Mouse (Mus musculus) heart, embryonic 15.5 days (tissue): ENCODE data around the gene Cabp4. TPM values are rescaled to one million over a fixed set of nuclear protein-coding genes. Genes with fewer than 3 reads are reported as not detected.

Source experiments
- ATAC-seq: fragments of 200-750 bp; cut with Nextera tagmentation; replicated peaks from 2 replicates; pipeline ENCODE4 v1.8.0; 2017; ENCODE audit warnings: low read depth, moderate TSS enrichment; ENCODE audit not compliant: insufficient number of reproducible peaks, insufficient read depth, low FRiP score
- H3K27ac ChIP-seq: fragments of 300-500 bp; sonication (generic); 2 replicates; pipeline ENCODE4 v1.5.1; 2015; ENCODE audit warnings: mild to moderate bottlenecking, inconsistent platforms
- H3K27me3 ChIP-seq: fragments of 300-500 bp; sonication (generic); 2 replicates; pipeline ENCODE4 v1.6.1; 2015; ENCODE audit warnings: inconsistent platforms
- H3K36me3 ChIP-seq: fragments of 300-500 bp; sonication (generic); 2 replicates; pipeline ENCODE4 v1.6.1; 2015; ENCODE audit warnings: mild to moderate bottlenecking, inconsistent platforms
- H3K4me1 ChIP-seq: fragments of 300-500 bp; sonication (generic); replicated peaks from 2 replicates; pipeline ENCODE4 v1.6.1; 2015; ENCODE audit warnings: inconsistent platforms
- H3K4me2 ChIP-seq: fragments of 300-500 bp; sonication (generic); 2 replicates; pipeline ENCODE4 v1.6.1; 2015; ENCODE audit warnings: inconsistent platforms, mild to moderate bottlenecking, moderate library complexity
- H3K4me3 ChIP-seq: fragments of 300-500 bp; sonication (generic); 2 replicates; pipeline ENCODE4 v1.5.1; 2015; ENCODE audit warnings: mild to moderate bottlenecking, inconsistent platforms
- H3K9ac ChIP-seq: fragments of 300-500 bp; sonication (generic); 2 replicates; pipeline ENCODE4 v1.6.1; 2015; ENCODE audit warnings: mild to moderate bottlenecking, inconsistent platforms
- H3K9me3 ChIP-seq: fragments of 300-500 bp; sonication (generic); replicated peaks from 2 replicates; pipeline ENCODE4 v1.6.1; 2016; ENCODE audit warnings: inconsistent platforms
- WGBS: fragments of 180-500 bp; shearing (Covaris S2); methylation state at CpG from one replicate; pipeline ENCODE4 v1.1.7; 2015; ENCODE audit warnings: mixed read lengths; 5-methylcytosine and 5-hydroxymethylcytosine counted together
- polyA plus RNA-seq: library from polyadenylated mRNA; unstranded; fragments of >200 nt; fragmentation: Nextera tagmentation; extraction: Ambion mirVana; gene quantifications from 2 replicates; pipeline ENCODE4 v1.2.1, GENCODE M21; 2015

Gene Cabp4
- polyA plus RNA-seq, 1 experiment from 2014 or later, result not detected

DNA sequence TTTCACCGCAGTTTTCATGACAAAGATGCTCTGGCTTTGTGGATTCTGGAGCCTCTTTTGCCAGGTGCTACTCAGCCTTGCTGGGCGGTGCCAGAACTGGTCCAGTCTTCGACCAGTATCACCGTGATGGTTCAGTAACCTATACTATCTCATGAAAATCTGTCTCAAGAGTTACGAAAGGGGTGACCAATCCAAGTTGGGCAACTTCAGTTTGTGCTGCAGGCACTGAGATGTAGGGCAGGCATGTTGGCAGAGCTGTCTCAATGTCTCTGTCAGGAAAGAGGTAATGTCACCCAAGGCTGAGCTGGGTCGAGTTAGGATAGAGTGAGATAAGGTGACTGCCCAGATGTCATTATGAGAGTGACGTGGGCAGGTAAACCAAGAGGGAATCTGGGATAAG, 36.6 kb upstream of the Cabp4 start:
- Histone ChIP-seq H3K4me1 (peaks cover 16% of the 10 kb centered on the region), H3K27me3 (no peaks in the 10 kb centered on the region), H3K4me3 (no peak overlapping the region), H3K27ac (no peak overlapping the region), H3K9ac (no peak overlapping the region), H3K4me2 (no peak overlapping the region), H3K9me3 (no peaks in the 10 kb centered on the region), H3K36me3 (no peaks in the 10 kb centered on the region)
- ATAC-seq, result no peak
- 85% methylated on average over 7 of the region's 7 CpGs for WGBS

DNA sequence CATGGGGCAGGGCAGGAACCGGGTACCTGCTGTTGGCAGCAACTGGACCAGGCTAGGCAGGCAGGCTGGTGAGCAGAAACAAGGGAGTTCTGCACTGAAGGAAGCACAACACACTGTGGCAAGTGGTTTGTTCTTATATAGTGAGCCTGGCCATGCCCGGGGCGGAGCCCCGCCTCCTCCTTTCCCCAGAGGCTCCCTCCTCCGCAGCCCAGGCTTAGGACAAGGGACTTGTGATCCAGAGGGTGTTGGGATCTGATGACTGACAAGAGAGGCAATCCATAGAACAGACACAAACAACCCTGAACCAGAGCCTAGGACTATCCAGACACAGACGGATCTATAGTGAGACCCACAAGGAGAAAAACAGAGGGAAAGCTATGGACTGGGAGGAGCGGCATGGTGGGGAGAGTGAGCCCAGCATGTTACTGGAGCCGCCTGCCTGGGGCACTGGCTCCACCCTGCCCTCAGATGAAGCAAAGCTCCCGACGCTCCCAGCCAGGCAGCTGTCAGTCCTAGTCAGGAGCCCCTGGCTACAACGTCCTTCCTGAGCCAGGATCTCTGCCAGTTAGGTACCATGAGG, 31.6 kb upstream of the Cabp4 start, which contains the start of gene Carns1:
TSS of gene Carns1 (minus strand) at position 112 of the 580 bp plus-strand sequence.
- Histone ChIP-seq H3K4me3 (peak within 1 kb of the TSS; percentile 38), H3K4me1 (peaks cover 45% of the 10 kb centered on the region), H3K27me3 (no peaks in the 10 kb centered on the region), H3K9me3 (no peaks in the 10 kb centered on the region), H3K4me2 (peak within 1 kb of the TSS; percentile 64), H3K27ac (peak within 1 kb of the TSS; percentile 86), H3K36me3 (no peaks in the 10 kb centered on the region), H3K9ac (peak within 1 kb of the TSS; percentile 46)
- WGBS, result 7% methylated on average over 11 of the region's 11 CpGs
- peak; percentile 55 for ATAC-seq

DNA sequence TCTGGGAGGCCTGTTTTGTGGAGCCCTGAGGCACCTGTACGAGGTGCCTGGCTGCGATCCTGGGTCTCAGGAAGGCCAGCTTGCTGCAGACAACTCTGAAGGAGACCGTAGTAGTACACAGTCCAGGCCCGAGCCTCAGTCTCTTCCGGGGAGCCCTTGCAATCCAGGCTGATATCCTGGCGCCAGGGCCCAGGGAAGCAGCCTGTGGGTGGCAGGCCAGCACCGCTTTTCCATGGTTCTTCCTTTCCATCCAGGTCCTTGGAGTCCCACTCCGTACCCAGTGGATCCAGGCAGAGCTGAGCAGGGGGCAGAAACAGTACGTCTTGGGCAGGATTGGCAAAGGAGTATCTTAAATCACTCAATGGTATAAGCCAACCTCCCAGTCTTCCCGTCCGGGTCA, 29.1 kb upstream of the Cabp4 start:
- H3K4me1 ChIP-seq, result peaks cover 54% of the 10 kb centered on the region
- WGBS, result 77% methylated on average over 11 of the region's 11 CpGs
- H3K27me3 ChIP-seq, result no peaks in the 10 kb centered on the region
- no peak overlapping the region for H3K4me2 ChIP-seq
- H3K4me3 ChIP-seq, result no peak overlapping the region
- H3K9me3 ChIP-seq, result no peaks in the 10 kb centered on the region
- H3K36me3 ChIP-seq, result no peaks in the 10 kb centered on the region
- peak overlapping the region; percentile 92 for H3K27ac ChIP-seq
- H3K9ac ChIP-seq, result peak overlapping the region; percentile 32; the same call in 1 of the 2 replicates
- no peak for ATAC-seq

DNA sequence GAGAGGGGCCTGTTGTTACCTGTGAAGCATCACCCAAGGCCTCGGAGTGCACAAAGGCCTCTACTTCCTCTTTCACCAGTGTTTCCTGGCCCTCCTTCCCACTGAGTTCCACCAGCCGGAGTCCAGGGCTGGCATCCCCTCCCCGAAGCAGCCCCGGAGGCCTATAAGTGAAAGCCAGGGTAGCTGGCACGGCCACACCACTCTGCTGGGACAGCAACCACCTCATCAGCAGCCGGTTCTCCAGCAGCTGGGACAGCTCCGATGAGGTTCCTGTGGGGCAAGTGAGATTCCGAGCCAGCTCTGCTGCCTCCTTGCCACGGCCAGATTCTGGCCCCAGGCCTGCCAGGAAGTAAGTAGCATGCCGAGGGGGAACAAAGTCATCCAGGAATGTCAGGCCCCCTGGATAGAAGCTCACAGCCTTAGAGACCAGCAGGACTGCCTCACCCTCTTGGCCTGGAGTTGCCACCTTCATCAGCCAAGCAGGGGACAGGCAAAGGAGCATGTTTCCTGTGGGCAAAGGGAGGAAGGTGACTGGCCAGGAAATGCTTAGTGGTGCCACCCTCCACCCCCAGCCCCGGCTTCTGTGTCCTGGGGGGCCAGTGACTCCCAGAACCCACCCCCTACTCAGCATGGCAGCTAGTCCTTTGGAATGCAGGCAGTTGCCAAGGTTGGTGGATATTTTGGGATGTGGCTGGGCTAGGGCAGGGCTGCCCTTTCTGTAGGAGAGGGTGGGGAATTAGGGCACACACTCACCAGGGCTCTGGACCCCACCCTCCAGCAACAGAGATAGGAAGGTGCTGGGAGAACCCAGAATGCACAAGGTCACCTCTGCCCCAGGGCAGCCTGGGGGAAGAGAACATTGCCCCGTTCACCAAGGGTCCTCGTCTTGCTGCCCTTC, 27.8 kb upstream of the Cabp4 start:
- H3K9ac ChIP-seq, result peak overlapping the region; percentile 23; the same call in 1 of the 2 replicates
- 34% methylated on average over 13 of the region's 13 CpGs for WGBS
- peak overlapping the region; percentile 92 for H3K27ac ChIP-seq
- H3K4me1 ChIP-seq, result peaks cover 66% of the 10 kb centered on the region
- H3K9me3 ChIP-seq, result no peaks in the 10 kb centered on the region
- peak overlapping the region; percentile 6; the same call in 1 of the 2 replicates for H3K4me3 ChIP-seq
- peak overlapping the region; percentile 44 for H3K4me2 ChIP-seq
- no peaks in the 10 kb centered on the region for H3K36me3 ChIP-seq
- peak; percentile 28; the same call in 1 of the 2 replicates for ATAC-seq
- no peaks in the 10 kb centered on the region for H3K27me3 ChIP-seq

DNA sequence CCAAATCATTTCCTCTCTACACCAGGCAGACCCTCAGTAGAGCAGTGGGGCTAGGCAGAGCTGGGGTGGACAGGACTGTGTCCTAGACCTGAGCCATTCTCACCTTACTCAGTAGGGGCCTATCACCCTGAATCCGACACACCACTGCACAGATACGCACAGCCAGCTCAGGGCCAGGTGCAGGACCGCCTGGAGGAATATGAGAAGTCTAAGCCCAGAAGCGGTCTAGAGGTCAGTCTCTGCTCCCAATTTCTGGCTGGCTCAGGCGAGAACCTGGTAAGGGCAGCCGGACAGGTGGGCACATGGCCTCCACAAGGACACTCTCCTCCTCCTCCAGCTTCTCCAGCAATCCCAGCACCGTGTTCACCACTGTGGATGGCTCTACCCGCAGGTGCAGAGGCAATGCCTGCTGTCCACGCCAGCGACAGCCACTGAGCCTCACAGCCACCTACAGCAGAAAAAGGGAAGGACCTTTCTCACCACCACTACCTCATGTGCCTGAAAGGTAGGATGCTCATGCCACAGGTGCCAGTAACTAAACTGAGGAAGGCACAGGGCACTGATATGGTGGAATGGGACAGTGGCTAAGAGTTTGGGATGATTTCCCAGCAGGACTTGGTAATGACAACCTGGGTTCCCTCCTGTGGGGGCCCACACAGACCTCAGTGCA, 27.0 kb upstream of the Cabp4 start:
- no peaks in the 10 kb centered on the region for H3K9me3 ChIP-seq
- H3K4me2 ChIP-seq, result peak overlapping the region; percentile 44
- H3K9ac ChIP-seq, result peak overlapping the region; percentile 23; the same call in 1 of the 2 replicates
- H3K27ac ChIP-seq, result peak overlapping the region; percentile 92
- H3K4me3 ChIP-seq, result peak overlapping the region; percentile 6; the same call in 1 of the 2 replicates
- peaks cover 71% of the 10 kb centered on the region for H3K4me1 ChIP-seq
- no peaks in the 10 kb centered on the region for H3K36me3 ChIP-seq
- no peak for ATAC-seq
- WGBS, result 91% methylated on average over 10 of the region's 10 CpGs
- H3K27me3 ChIP-seq, result no peaks in the 10 kb centered on the region

DNA sequence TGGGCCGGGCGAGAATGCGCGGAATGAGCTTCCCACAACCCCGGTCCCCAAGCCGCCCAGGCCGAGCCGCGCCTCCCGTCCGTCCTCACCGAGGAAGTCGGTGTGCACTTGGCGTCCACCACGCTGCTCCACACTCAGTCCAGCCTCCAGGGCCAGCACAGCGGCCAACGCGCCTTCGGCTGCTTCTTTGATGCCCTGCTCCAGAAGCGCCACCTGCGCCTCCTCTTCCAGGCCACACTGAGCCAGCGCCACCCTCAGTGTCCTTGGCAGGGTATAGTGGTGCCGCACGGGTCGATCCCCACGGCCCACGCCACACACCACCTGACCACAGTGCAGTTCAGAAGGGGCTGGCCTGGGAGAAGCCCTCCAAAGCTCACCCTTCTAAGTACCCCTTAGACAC, 26.0 kb upstream of the Cabp4 start:
- H3K27ac ChIP-seq, result peak overlapping the region; percentile 96
- no peaks in the 10 kb centered on the region for H3K36me3 ChIP-seq
- peak overlapping the region; percentile 84 for H3K9ac ChIP-seq
- H3K4me3 ChIP-seq, result peak overlapping the region; percentile 54
- ATAC-seq, result peak; percentile 19
- WGBS, result 6% methylated on average over 27 of the region's 27 CpGs
- peaks cover 61% of the 10 kb centered on the region for H3K4me1 ChIP-seq
- H3K27me3 ChIP-seq, result no peaks in the 10 kb centered on the region
- peak overlapping the region; percentile 92 for H3K4me2 ChIP-seq
- H3K9me3 ChIP-seq, result no peaks in the 10 kb centered on the region

DNA sequence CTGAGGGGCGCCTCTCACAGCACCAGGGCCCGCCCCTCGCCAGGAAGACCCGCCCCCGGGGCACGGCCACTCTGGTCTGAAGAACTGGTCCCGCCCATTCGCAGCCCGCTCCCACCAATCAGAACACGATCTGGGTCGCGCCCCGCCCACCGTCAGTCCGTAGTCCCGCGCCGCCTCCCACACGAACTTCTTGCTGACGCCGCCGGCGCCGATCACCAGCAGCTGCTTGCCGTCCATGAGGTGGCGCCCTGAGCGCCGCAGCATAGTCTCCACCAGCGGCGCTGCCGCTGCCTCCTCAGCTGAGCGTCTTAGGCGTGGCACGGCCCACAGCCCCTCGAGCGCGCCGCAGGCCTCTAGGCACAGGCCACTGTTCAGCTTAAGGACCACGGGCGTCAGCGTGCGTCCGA, 25.5 kb upstream of the Cabp4 start:
- H3K9ac ChIP-seq, result peak overlapping the region; percentile 84
- no peaks in the 10 kb centered on the region for H3K27me3 ChIP-seq
- H3K27ac ChIP-seq, result peak overlapping the region; percentile 96
- ATAC-seq, result peak; percentile 92
- no peaks in the 10 kb centered on the region for H3K9me3 ChIP-seq
- H3K4me1 ChIP-seq, result peaks cover 58% of the 10 kb centered on the region
- H3K4me3 ChIP-seq, result peak overlapping the region; percentile 54
- H3K36me3 ChIP-seq, result no peaks in the 10 kb centered on the region
- under 1% methylated on average over 43 of the region's 43 CpGs for WGBS
- peak overlapping the region; percentile 92 for H3K4me2 ChIP-seq

DNA sequence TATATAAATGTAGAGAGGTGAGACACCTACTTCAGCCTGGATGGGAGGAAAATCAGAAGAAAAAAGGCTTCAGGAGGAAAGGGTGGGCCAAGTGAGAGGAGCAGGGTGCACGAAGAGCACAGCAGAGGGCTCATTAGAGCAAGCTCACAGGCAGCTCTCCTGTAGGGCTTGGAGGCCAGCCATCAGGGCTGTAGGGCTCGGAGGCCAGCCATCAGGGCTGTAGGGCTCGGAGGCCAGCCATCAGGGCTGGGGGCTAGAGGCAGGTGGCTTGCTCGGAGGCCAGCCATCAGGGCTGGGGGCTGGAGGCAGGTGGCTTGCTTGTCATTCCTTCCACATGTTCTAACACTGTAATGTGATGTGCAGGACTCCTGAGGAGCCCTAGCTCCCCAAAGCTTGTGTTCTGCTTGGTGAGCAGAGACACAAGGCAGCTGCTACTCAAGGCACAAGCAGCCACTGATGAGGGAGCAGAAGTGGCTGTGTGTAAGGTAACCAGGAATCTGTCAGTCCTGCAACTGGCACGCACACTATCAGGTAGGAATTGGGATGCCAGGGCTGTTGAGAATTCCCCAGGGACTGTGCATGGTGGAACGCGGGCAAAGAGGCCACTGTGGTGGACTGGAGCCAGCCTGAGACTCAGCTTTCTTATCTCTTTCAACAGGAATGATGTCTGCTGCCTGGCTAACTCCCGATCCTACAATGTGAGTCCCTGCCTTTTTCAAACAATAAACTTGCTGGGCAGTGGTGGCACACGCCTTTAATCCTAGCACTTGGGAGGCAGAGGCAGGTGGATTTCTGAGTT, 23.0 kb upstream of the Cabp4 start:
- ATAC-seq, result no peak
- no peak overlapping the region for H3K9ac ChIP-seq
- H3K9me3 ChIP-seq, result no peaks in the 10 kb centered on the region
- peaks cover 56% of the 10 kb centered on the region for H3K4me1 ChIP-seq
- peak overlapping the region; percentile 26; the same call in 1 of the 2 replicates for H3K4me2 ChIP-seq
- H3K27ac ChIP-seq, result peak overlapping the region; percentile 87
- H3K27me3 ChIP-seq, result no peaks in the 10 kb centered on the region
- H3K36me3 ChIP-seq, result peaks cover under 1% of the 10 kb centered on the region; the same call in 1 of the 2 replicates
- WGBS, result 45% methylated on average over 9 of the region's 9 CpGs
- H3K4me3 ChIP-seq, result no peak overlapping the region

DNA sequence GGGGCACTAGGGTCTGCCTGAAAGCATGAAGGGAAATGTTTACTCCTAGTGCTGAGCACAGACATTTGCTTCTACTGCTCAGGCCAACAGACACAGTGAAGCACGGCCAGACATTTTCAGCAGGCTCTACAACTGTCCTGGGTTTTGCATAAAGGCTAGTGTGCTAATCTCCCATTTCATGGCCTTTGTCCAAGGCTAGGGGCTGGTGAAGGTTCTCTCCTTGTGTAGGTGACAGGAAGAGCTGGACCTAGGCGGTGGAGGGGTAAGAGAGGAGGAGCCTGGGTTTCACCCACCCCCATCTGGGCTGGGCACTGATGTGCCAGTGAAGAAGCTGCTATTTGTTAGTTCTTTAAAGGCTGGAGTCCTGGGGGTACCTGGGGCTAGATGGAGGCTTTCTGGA, 20.9 kb upstream of the Cabp4 start:
- H3K4me1 ChIP-seq, result peaks cover 35% of the 10 kb centered on the region
- no peaks in the 10 kb centered on the region for H3K9me3 ChIP-seq
- no peak overlapping the region for H3K4me2 ChIP-seq
- no peak overlapping the region for H3K4me3 ChIP-seq
- ATAC-seq, result no peak
- no peak overlapping the region for H3K27ac ChIP-seq
- peaks cover 14% of the 10 kb centered on the region for H3K36me3 ChIP-seq
- 68% methylated on average over 2 of the region's 2 CpGs for WGBS
- no peak overlapping the region for H3K9ac ChIP-seq
- H3K27me3 ChIP-seq, result no peaks in the 10 kb centered on the region

DNA sequence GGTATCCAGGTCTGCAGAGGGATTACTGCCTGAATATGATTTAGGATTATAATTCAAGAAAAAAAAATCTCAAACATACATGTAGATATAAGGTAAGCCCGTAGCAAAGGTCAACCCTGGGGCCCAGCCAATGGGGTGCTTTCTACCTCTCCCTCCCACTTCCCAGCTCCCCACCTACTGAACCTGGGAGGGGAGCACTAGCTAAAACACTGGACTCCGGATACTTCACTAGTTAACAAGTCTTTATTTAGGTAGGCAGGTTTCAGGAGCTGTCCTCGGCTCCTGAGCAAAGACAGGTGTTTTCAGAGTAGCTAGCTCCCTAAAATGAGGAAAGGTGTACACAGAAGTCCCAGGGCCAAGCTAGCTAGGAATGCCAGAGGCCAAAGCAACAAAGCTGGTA, 20.3 kb upstream of the Cabp4 start:
- ATAC-seq, result no peak
- Histone ChIP-seq H3K36me3 (peaks cover 20% of the 10 kb centered on the region), H3K4me3 (no peak overlapping the region), H3K27me3 (no peaks in the 10 kb centered on the region), H3K9me3 (no peaks in the 10 kb centered on the region), H3K9ac (no peak overlapping the region), H3K4me1 (peaks cover 32% of the 10 kb centered on the region), H3K4me2 (no peak overlapping the region), H3K27ac (no peak overlapping the region)
- 77% methylated on average over 3 of the region's 3 CpGs for WGBS
